Mouse (Mus musculus): ENCODE measurements around the gene Dip2a. TPM values are rescaled to one million over a fixed set of nuclear protein-coding genes. Genes with fewer than 3 reads are reported as not detected.

The Dip2a gene
- polyA plus RNA-seq, 1 experiment from 2014 or later = 6.6 TPM

DNA sequence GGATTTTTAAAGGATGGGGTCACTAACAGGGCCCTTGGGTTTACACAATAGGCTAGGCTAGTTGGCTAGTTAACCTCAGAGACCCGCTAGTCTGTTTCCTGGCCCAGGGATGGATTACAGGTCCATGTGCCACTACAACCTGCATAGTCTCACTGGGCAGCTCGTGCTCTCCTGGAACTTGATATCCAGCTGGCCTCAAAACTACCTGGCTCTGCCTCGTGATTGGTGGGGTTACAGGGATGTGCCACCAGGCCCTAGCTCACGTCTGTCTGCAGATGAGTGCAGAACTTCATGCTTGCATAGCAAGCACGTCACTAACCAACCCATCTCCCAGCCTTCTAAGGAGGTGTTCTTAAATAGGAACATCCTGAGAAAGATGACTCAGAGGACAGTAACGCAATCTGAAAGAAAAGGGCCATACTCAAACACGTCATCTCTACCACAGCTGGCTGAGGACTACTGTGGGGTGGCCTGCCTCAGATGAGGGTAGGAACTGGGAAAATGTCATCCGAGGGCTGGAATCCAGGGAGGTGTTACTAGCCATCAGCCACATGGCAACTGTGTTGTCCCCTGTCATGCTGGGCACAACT, 12.3 kb upstream of the Dip2a start:
- Histone ChIP-seq H3K4me3 (ENCODE audit: low read depth, low read length) (no peak overlapping the region), H3K4me1 (replicated peaks; ENCODE audit: control insufficient read depth, insufficient read depth, low read length) (no peaks in the 10 kb centered on the region), H3K36me3 (ENCODE audit: control insufficient read depth, insufficient read depth, low read length) (peaks cover 57% of the 10 kb centered on the region), H3K9ac (ENCODE audit: low read length) (no peak overlapping the region), H3K27me3 (replicated peaks; ENCODE audit: control insufficient read depth, insufficient read depth, low read length) (no peaks in the 10 kb centered on the region), H3K9me3 (ENCODE audit: control insufficient read depth, low read length) (no peaks in the 10 kb centered on the region), H3K4me2 (ENCODE audit: low read length) (no peak overlapping the region), H3K27ac (ENCODE audit: low read depth) (no peak overlapping the region)
- WGBS = 86% methylated on average over 8 of the region's 8 CpGs
- DNase-seq (ENCODE audit: low spot score) (no peak), ATAC-seq (replicated peaks; ENCODE audit: low FRiP score, low TSS enrichment, low read depth) (no peak)

- no peak for DNase-seq (ENCODE audit: low spot score)
- no peaks in the 10 kb centered on the region for H3K4me1 ChIP-seq (replicated peaks; ENCODE audit: control insufficient read depth, insufficient read depth, low read length)
- no peak overlapping the region for H3K9ac ChIP-seq (ENCODE audit: low read length)
- no peak overlapping the region for H3K27ac ChIP-seq (ENCODE audit: low read depth)
- H3K4me2 ChIP-seq (ENCODE audit: low read length) = no peak overlapping the region
- no peaks in the 10 kb centered on the region for H3K9me3 ChIP-seq (ENCODE audit: control insufficient read depth, low read length)
- whole genome bisulfite sequencing = 92% methylated on average over 12 of the region's 12 CpGs
- H3K27me3 ChIP-seq (replicated peaks; ENCODE audit: control insufficient read depth, insufficient read depth, low read length) = no peaks in the 10 kb centered on the region
- ATAC-seq (replicated peaks; ENCODE audit: low FRiP score, low TSS enrichment, low read depth) = no peak
- peaks cover 73% of the 10 kb centered on the region for H3K36me3 ChIP-seq (ENCODE audit: control insufficient read depth, insufficient read depth, low read length)
- no peak overlapping the region for H3K4me3 ChIP-seq (ENCODE audit: low read depth, low read length)
Observed at GRCm38 (mm10) chr10:76354974-76355373, 9.9 kb upstream of the Dip2a start.

GRCm38 (mm10) chr10:76353986-76354385, 8.9 kb upstream of the Dip2a start:
- no peaks in the 10 kb centered on the region for H3K9me3 ChIP-seq (ENCODE audit: control insufficient read depth, low read length)
- DNase-seq (ENCODE audit: low spot score) (no peak), ATAC-seq (replicated peaks; ENCODE audit: low FRiP score, low TSS enrichment, low read depth) (no peak)
- peaks cover 83% of the 10 kb centered on the region for H3K36me3 ChIP-seq (ENCODE audit: control insufficient read depth, insufficient read depth, low read length)
- WGBS = 94% methylated on average over 12 of the region's 12 CpGs
- H3K4me3 ChIP-seq (ENCODE audit: low read depth, low read length) = no peak overlapping the region
- H3K27me3 ChIP-seq (replicated peaks; ENCODE audit: control insufficient read depth, insufficient read depth, low read length) = no peaks in the 10 kb centered on the region
- no peak overlapping the region for H3K9ac ChIP-seq (ENCODE audit: low read length)
- H3K27ac ChIP-seq (ENCODE audit: low read depth) = no peak overlapping the region
- H3K4me1 ChIP-seq (replicated peaks; ENCODE audit: control insufficient read depth, insufficient read depth, low read length) = no peaks in the 10 kb centered on the region
- H3K4me2 ChIP-seq (ENCODE audit: low read length) = no peak overlapping the region

DNA sequence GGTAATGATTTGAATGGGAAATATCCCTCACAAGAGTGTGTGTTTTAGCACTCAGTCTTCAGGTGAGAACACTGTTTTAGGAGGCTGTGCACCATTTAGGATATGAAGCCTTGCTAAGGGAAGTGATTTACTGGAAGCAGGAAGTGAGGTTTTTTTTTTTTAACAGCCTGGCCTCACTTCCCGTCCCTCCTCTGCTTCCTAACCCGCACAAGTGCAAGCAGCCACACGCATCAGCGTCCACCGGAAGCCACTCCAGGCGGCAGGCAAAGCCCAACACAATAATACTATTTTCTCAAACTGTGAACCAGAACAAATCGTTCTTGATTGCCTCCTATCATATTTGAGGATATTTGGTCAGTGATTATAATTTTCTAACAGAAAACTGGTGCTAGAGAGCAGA, 6.9 kb upstream of the Dip2a start:
- H3K27ac ChIP-seq (ENCODE audit: low read depth) = no peak overlapping the region
- no peaks in the 10 kb centered on the region for H3K27me3 ChIP-seq (replicated peaks; ENCODE audit: control insufficient read depth, insufficient read depth, low read length)
- peaks cover 74% of the 10 kb centered on the region for H3K36me3 ChIP-seq (ENCODE audit: control insufficient read depth, insufficient read depth, low read length)
- no peak for DNase-seq (ENCODE audit: low spot score)
- H3K4me3 ChIP-seq (ENCODE audit: low read depth, low read length) = no peak overlapping the region
- ATAC-seq (replicated peaks; ENCODE audit: low FRiP score, low TSS enrichment, low read depth) = no peak
- H3K9ac ChIP-seq (ENCODE audit: low read length) = no peak overlapping the region
- 76% methylated on average over 7 of the region's 7 CpGs for WGBS
- H3K4me1 ChIP-seq (replicated peaks; ENCODE audit: control insufficient read depth, insufficient read depth, low read length) = no peaks in the 10 kb centered on the region
- no peaks in the 10 kb centered on the region for H3K9me3 ChIP-seq (ENCODE audit: control insufficient read depth, low read length)
- no peak overlapping the region for H3K4me2 ChIP-seq (ENCODE audit: low read length)

DNA sequence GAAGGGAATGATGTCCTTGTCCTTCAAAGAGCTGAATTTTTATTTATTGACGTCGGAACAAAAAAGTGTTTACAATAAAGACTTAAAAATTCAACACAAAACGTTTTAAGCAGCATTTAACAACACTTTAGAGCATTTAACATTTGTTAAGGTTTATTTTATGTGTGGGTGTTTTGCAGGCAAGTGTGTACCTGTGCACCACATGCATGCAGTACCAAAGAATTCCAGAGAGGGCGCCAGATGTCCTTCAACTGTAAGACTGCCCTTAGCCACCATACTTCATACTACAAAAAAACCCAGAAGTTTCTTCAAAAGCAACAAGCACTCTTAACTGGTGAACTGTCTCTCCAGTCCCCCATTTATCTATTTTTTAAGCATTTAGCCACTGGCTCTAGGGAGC, 1.5 kb upstream of the Dip2a start:
- ATAC-seq (replicated peaks; ENCODE audit: low FRiP score, low TSS enrichment, low read depth) (no peak), DNase-seq (ENCODE audit: low spot score) (peak; percentile 74)
- H3K4me1 ChIP-seq (replicated peaks; ENCODE audit: control insufficient read depth, insufficient read depth, low read length) = peaks cover 24% of the 10 kb centered on the region
- 6% methylated on average over 4 of the region's 4 CpGs for WGBS
- no peaks in the 10 kb centered on the region for H3K9me3 ChIP-seq (ENCODE audit: control insufficient read depth, low read length)
- peak overlapping the region; percentile 77 for H3K4me3 ChIP-seq (ENCODE audit: low read depth, low read length)
- peaks cover 21% of the 10 kb centered on the region; the same call in 1 of the 2 replicates for H3K36me3 ChIP-seq (ENCODE audit: control insufficient read depth, insufficient read depth, low read length)
- no peak overlapping the region for H3K9ac ChIP-seq (ENCODE audit: low read length)
- H3K27ac ChIP-seq (ENCODE audit: low read depth) = no peak overlapping the region
- no peaks in the 10 kb centered on the region for H3K27me3 ChIP-seq (replicated peaks; ENCODE audit: control insufficient read depth, insufficient read depth, low read length)
- H3K4me2 ChIP-seq (ENCODE audit: low read length) = peak overlapping the region; percentile 89

GRCm38 (mm10) chr10:76346043-76346491, 976 bp upstream of the Dip2a start:
- peak overlapping the region; percentile 89 for H3K4me2 ChIP-seq (ENCODE audit: low read length)
- H3K27me3 ChIP-seq (replicated peaks; ENCODE audit: control insufficient read depth, insufficient read depth, low read length) = no peaks in the 10 kb centered on the region
- peaks cover 18% of the 10 kb centered on the region; the same call in 1 of the 2 replicates for H3K36me3 ChIP-seq (ENCODE audit: control insufficient read depth, insufficient read depth, low read length)
- DNase-seq (ENCODE audit: low spot score) = peak; percentile 61
- H3K27ac ChIP-seq (ENCODE audit: low read depth) = no peak overlapping the region
- H3K9ac ChIP-seq (ENCODE audit: low read length) = 0 out of 2 replicates have a peak overlapping the region, but pooled peaks have one; percentile 81
- H3K4me3 ChIP-seq (ENCODE audit: low read depth, low read length) = peak overlapping the region; percentile 77
- H3K9me3 ChIP-seq (ENCODE audit: control insufficient read depth, low read length) = no peaks in the 10 kb centered on the region
- WGBS = 11% methylated on average over 8 of the region's 8 CpGs
- peaks cover 24% of the 10 kb centered on the region for H3K4me1 ChIP-seq (replicated peaks; ENCODE audit: control insufficient read depth, insufficient read depth, low read length)
- ATAC-seq (replicated peaks; ENCODE audit: low FRiP score, low TSS enrichment, low read depth) = no peak

DNA sequence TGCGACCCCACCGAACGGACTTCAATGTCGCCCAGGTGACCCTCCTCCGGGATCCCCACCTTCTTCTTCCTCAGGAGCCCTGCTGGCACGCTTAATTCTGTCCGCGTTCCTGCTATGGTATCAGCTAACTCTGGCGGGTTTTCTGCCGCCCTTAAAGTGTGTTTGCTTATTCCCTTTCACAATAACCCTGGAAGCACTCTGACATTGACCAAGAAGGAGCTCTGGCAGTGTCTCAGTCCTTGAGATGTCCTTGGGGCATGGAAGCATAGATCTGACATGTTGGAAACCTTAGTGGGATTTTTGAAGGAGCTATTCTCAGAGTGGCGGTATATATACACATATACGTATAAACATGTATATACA, 430 bp upstream of the Dip2a start:
- Histone ChIP-seq H3K36me3 (ENCODE audit: control insufficient read depth, insufficient read depth, low read length) (peaks cover 13% of the 10 kb centered on the region; the same call in 1 of the 2 replicates), H3K9me3 (ENCODE audit: control insufficient read depth, low read length) (no peaks in the 10 kb centered on the region), H3K4me1 (replicated peaks; ENCODE audit: control insufficient read depth, insufficient read depth, low read length) (peaks cover 24% of the 10 kb centered on the region), H3K4me3 (ENCODE audit: low read depth, low read length) (peak overlapping the region; percentile 77), H3K9ac (ENCODE audit: low read length) (peak overlapping the region; percentile 81), H3K27me3 (replicated peaks; ENCODE audit: control insufficient read depth, insufficient read depth, low read length) (no peaks in the 10 kb centered on the region), H3K4me2 (ENCODE audit: low read length) (peak overlapping the region; percentile 89), H3K27ac (ENCODE audit: low read depth) (no peak overlapping the region)
- DNase-seq (ENCODE audit: low spot score) = no peak
- 2% methylated on average over 12 of the region's 12 CpGs for WGBS
- peak; percentile 24 for ATAC-seq (replicated peaks; ENCODE audit: low FRiP score, low TSS enrichment, low read depth)

DNA sequence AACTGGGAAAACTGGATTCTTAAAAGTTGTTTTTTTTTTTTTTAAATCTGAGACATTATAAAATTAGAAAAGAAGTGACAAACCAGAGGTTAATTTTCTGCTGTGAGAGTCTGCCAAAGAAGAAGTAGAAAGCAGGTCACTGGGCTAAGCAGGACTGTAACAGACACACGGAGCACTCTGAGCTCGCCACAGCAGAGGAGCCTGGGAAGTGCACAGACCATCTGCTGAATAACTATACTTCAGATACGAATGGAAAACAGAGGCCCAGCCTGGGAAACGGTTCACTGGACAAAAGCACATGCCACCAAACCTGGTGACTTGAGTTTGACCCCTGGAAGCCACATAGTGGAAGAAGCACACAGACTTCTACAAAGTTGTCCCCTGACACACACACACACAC, 10.7 kb downstream of the Dip2a start:
- Histone ChIP-seq H3K4me3 (ENCODE audit: low read depth, low read length) (no peak overlapping the region), H3K27ac (ENCODE audit: low read depth) (no peak overlapping the region), H3K4me1 (replicated peaks; ENCODE audit: control insufficient read depth, insufficient read depth, low read length) (0 out of 2 replicates have a peak, but pooled peaks cover 4% of the 10 kb centered on the region), H3K9ac (ENCODE audit: low read length) (no peak overlapping the region), H3K9me3 (ENCODE audit: control insufficient read depth, low read length) (no peaks in the 10 kb centered on the region), H3K4me2 (ENCODE audit: low read length) (no peak overlapping the region), H3K36me3 (ENCODE audit: control insufficient read depth, insufficient read depth, low read length) (no peaks in the 10 kb centered on the region), H3K27me3 (replicated peaks; ENCODE audit: control insufficient read depth, insufficient read depth, low read length) (no peaks in the 10 kb centered on the region)
- DNase-seq (ENCODE audit: low spot score) (no peak), ATAC-seq (replicated peaks; ENCODE audit: low FRiP score, low TSS enrichment, low read depth) (no peak)
- WGBS = 30% methylated on average over 4 of the region's 4 CpGs

DNA sequence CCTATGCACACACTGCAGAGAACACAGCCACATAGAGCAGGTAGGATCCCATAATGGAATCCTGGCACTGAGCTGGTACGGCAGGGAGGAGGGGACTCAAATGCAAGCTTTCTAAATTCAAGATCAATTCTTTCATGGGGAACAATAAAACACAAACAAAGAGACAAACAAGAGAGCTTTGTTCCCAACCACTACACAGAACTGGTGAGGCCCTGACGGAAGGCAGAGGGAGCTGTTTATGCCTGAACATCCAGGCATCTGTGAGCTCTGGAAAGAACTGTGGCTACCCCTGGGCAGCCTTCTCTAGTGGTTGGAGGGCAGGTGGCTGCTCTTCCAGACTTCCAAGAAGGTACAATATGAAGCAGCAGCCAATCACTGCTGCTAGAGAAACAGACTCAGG, 13.1 kb downstream of the Dip2a start:
- H3K27me3 ChIP-seq (replicated peaks; ENCODE audit: control insufficient read depth, insufficient read depth, low read length) = no peaks in the 10 kb centered on the region
- H3K4me3 ChIP-seq (ENCODE audit: low read depth, low read length) = no peak overlapping the region
- H3K4me1 ChIP-seq (replicated peaks; ENCODE audit: control insufficient read depth, insufficient read depth, low read length) = 0 out of 2 replicates have a peak, but pooled peaks cover 4% of the 10 kb centered on the region
- ATAC-seq (replicated peaks; ENCODE audit: low FRiP score, low TSS enrichment, low read depth) = no peak
- H3K4me2 ChIP-seq (ENCODE audit: low read length) = no peak overlapping the region
- no peak for DNase-seq (ENCODE audit: low spot score)
- no peak overlapping the region for H3K9ac ChIP-seq (ENCODE audit: low read length)
- H3K36me3 ChIP-seq (ENCODE audit: control insufficient read depth, insufficient read depth, low read length) = no peaks in the 10 kb centered on the region
- WGBS = 79% methylated on average over 2 of the region's 2 CpGs
- no peaks in the 10 kb centered on the region for H3K9me3 ChIP-seq (ENCODE audit: control insufficient read depth, low read length)
- H3K27ac ChIP-seq (ENCODE audit: low read depth) = no peak overlapping the region

Measured in intestine, embryonic 14.5 days (tissue).